Mouse (Mus musculus) forebrain, embryonic 12.5 days (tissue): ENCODE measurements at regions not wholly inside any gene's neighbourhood (a gene's known extent, or its start where the extent isn't known, plus 50 kb on each side); places are given as distances from the start of the nearest gene placed in this dataset.

Experiments used
- ATAC-seq: fragments of 200-750 bp; cut with Nextera tagmentation; 2 replicates; pipeline ENCODE4 v1.8.0; 2017; ENCODE audit warnings: moderate TSS enrichment; ENCODE audit not compliant: low FRiP score
- H3K27ac ChIP-seq: fragments of 300-500 bp; sonication (generic); 2 replicates; pipeline ENCODE4 v1.5.1; 2016; ENCODE audit warnings: mild to moderate bottlenecking
- H3K27me3 ChIP-seq: fragments of 300-500 bp; sonication (generic); 2 replicates; pipeline ENCODE4 v1.6.1; 2016; ENCODE audit warnings: mild to moderate bottlenecking
- H3K36me3 ChIP-seq: fragments of 300-500 bp; sonication (generic); replicated peaks from 2 replicates; pipeline ENCODE4 v1.6.1; 2016; ENCODE audit warnings: mild to moderate bottlenecking
- H3K4me1 ChIP-seq: fragments of 300-500 bp; sonication (generic); 2 replicates; pipeline ENCODE4 v1.6.1; 2016
- H3K4me2 ChIP-seq: fragments of 300-500 bp; sonication (generic); 2 replicates; pipeline ENCODE4 v1.6.1; 2016; ENCODE audit warnings: mild to moderate bottlenecking, moderate library complexity
- H3K4me3 ChIP-seq: fragments of 300-500 bp; sonication (generic); replicated peaks from 2 replicates; pipeline ENCODE4 v1.5.1; 2016; ENCODE audit warnings: mild to moderate bottlenecking
- H3K9ac ChIP-seq: fragments of 300-500 bp; sonication (generic); 2 replicates; pipeline ENCODE4 v1.6.1; 2016; ENCODE audit warnings: mild to moderate bottlenecking
- H3K9me3 ChIP-seq: fragments of 300-500 bp; sonication (generic); 2 replicates; pipeline ENCODE4 v1.6.1; 2016
- WGBS: fragments of 180-500 bp; shearing (Covaris S2); methylation state at CpG from one replicate; pipeline ENCODE4 v1.1.7; 2016; 5-methylcytosine and 5-hydroxymethylcytosine counted together

DNA sequence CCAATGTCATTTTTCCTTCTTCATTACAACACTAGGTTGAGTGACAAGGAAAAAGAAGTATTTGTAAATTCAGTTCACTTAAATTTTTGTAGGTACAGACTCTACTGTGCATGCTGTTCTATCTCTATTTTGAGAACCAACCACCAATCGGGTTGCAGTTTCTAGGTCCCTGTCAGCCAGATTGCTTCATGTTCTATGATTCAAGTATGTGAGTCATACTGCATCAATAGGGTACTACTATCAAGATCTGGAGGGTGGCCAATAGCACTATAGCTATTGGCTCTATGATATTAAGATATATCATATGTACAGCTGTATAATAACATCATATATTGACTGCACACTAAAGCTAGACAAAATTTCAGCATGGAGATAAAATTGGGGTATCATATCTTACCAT is 521.8 kb upstream of the C030005K15Rik start:
- Histone ChIP-seq H3K9ac (no peak overlapping the region), H3K4me3 (no peak overlapping the region), H3K36me3 (no peaks in the 10 kb centered on the region), H3K4me1 (no peaks in the 10 kb centered on the region), H3K4me2 (no peak overlapping the region), H3K9me3 (no peaks in the 10 kb centered on the region), H3K27me3 (no peaks in the 10 kb centered on the region), H3K27ac (no peak overlapping the region)
- no peak for ATAC-seq
- 85% methylated on average over 1 of the region's 1 CpGs for WGBS

- no peaks in the 10 kb centered on the region for H3K36me3 ChIP-seq
- 80% methylated on average over 4 of the region's 4 CpGs for WGBS
- no peak overlapping the region for H3K27ac ChIP-seq
- H3K9me3 ChIP-seq: no peaks in the 10 kb centered on the region
- ATAC-seq: no peak
- no peak overlapping the region for H3K9ac ChIP-seq
- H3K27me3 ChIP-seq: no peaks in the 10 kb centered on the region
- no peak overlapping the region for H3K4me3 ChIP-seq
- no peaks in the 10 kb centered on the region for H3K4me1 ChIP-seq
- no peak overlapping the region for H3K4me2 ChIP-seq
These were observed 531.6 kb upstream of the C030005K15Rik start for GRCm38 (mm10) chr10:98257980-98258707.

- 92% methylated on average over 4 of the region's 4 CpGs for WGBS
- H3K9me3 ChIP-seq: no peaks in the 10 kb centered on the region
- no peak overlapping the region for H3K9ac ChIP-seq
- H3K4me1 ChIP-seq: no peaks in the 10 kb centered on the region
- H3K27me3 ChIP-seq: no peaks in the 10 kb centered on the region
- no peak overlapping the region for H3K27ac ChIP-seq
- ATAC-seq: no peak
- H3K4me2 ChIP-seq: no peak overlapping the region
- H3K36me3 ChIP-seq: no peaks in the 10 kb centered on the region
- no peak overlapping the region for H3K4me3 ChIP-seq
These were observed 532.7 kb upstream of the C030005K15Rik start for GRCm38 (mm10) chr10:98259283-98259682.

DNA sequence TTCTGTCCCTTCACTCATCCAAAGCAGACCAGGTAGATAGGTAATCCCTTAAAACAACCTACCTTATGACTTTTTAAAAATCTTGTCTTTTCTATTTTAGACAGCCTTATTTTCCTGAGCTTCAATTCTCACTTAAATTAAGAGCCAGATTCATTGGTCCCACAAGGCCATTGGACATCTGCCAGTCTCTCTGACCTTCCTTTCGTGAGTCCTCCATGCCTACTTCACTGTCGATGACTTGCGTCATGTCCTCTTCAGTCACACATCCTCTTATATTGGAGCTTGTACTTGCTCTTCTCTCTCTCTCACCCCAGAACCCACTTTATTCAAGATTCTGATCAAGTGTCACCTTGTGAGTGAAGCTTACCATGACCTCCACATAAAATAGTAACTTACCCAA is 542.0 kb upstream of the C030005K15Rik start:
- Histone ChIP-seq H3K4me3 (no peak overlapping the region), H3K4me2 (no peak overlapping the region), H3K9ac (no peak overlapping the region), H3K4me1 (no peaks in the 10 kb centered on the region), H3K9me3 (no peaks in the 10 kb centered on the region), H3K27ac (no peak overlapping the region), H3K36me3 (no peaks in the 10 kb centered on the region), H3K27me3 (no peaks in the 10 kb centered on the region)
- 95% methylated on average over 3 of the region's 3 CpGs for WGBS
- ATAC-seq: no peak

GRCm38 (mm10) chr10:98291617-98292016 is 565.1 kb upstream of the C030005K15Rik start:
- Histone ChIP-seq H3K4me2 (no peak overlapping the region), H3K4me1 (no peaks in the 10 kb centered on the region), H3K9me3 (no peaks in the 10 kb centered on the region), H3K9ac (no peak overlapping the region), H3K27me3 (no peaks in the 10 kb centered on the region), H3K27ac (no peak overlapping the region), H3K4me3 (no peak overlapping the region), H3K36me3 (no peaks in the 10 kb centered on the region)
- 80% methylated on average over 4 of the region's 4 CpGs for WGBS
- no peak for ATAC-seq

- no peak overlapping the region for H3K27ac ChIP-seq
- H3K9ac ChIP-seq: no peak overlapping the region
- H3K4me2 ChIP-seq: no peak overlapping the region
- ATAC-seq: no peak
- no peaks in the 10 kb centered on the region for H3K9me3 ChIP-seq
- no peaks in the 10 kb centered on the region for H3K4me1 ChIP-seq
- H3K27me3 ChIP-seq: no peaks in the 10 kb centered on the region
- WGBS: 76% methylated on average over 2 of the region's 2 CpGs
- no peaks in the 10 kb centered on the region for H3K36me3 ChIP-seq
- H3K4me3 ChIP-seq: no peak overlapping the region
These were observed 565.6 kb upstream of the C030005K15Rik start for GRCm38 (mm10) chr10:98292140-98292539.

GRCm38 (mm10) chr10:98305667-98306066 is 579.1 kb upstream of the C030005K15Rik start:
- H3K9ac ChIP-seq: no peak overlapping the region
- ATAC-seq: no peak

GRCm38 (mm10) chr10:98309667-98310066 is 583.1 kb upstream of the C030005K15Rik start:
- Histone ChIP-seq H3K9ac (no peak overlapping the region), H3K27ac (no peak overlapping the region), H3K4me2 (no peak overlapping the region), H3K9me3 (no peaks in the 10 kb centered on the region), H3K36me3 (no peaks in the 10 kb centered on the region), H3K4me1 (no peaks in the 10 kb centered on the region), H3K4me3 (no peak overlapping the region), H3K27me3 (no peaks in the 10 kb centered on the region)
- ATAC-seq: no peak
- 84% methylated on average over 3 of the region's 3 CpGs for WGBS

More at GRCm38 (mm10) chr10:98305667-98306066, 579.1 kb upstream of the C030005K15Rik start:
- no peaks in the 10 kb centered on the region for H3K4me1 ChIP-seq
- no peak overlapping the region for H3K4me3 ChIP-seq
- H3K9me3 ChIP-seq: no peaks in the 10 kb centered on the region
- no peaks in the 10 kb centered on the region for H3K27me3 ChIP-seq
- H3K4me2 ChIP-seq: no peak overlapping the region
- no peak overlapping the region for H3K27ac ChIP-seq
- WGBS: 90% methylated on average over 1 of the region's 1 CpGs
- H3K36me3 ChIP-seq: no peaks in the 10 kb centered on the region

GRCm38 (mm10) chr10:98311403-98311802 is 584.8 kb upstream of the C030005K15Rik start:
- H3K4me3 ChIP-seq: no peak overlapping the region
- H3K4me1 ChIP-seq: no peaks in the 10 kb centered on the region
- H3K36me3 ChIP-seq: no peaks in the 10 kb centered on the region
- H3K27me3 ChIP-seq: no peaks in the 10 kb centered on the region
- no peak overlapping the region for H3K4me2 ChIP-seq
- no peaks in the 10 kb centered on the region for H3K9me3 ChIP-seq
- no peak for ATAC-seq
- no peak overlapping the region for H3K27ac ChIP-seq
- no peak overlapping the region for H3K9ac ChIP-seq

- Histone ChIP-seq H3K4me2 (no peak overlapping the region), H3K9ac (no peak overlapping the region), H3K27ac (no peak overlapping the region), H3K9me3 (no peaks in the 10 kb centered on the region), H3K4me3 (no peak overlapping the region), H3K27me3 (no peaks in the 10 kb centered on the region), H3K4me1 (no peaks in the 10 kb centered on the region), H3K36me3 (no peaks in the 10 kb centered on the region)
- 75% methylated on average over 2 of the region's 2 CpGs for WGBS
- no peak for ATAC-seq
These were observed 591.9 kb upstream of the C030005K15Rik start for GRCm38 (mm10) chr10:98318416-98318815.

GRCm38 (mm10) chr10:98323846-98324245 is 590.4 kb upstream of the Atp2b1 start:
- H3K4me1 ChIP-seq: no peaks in the 10 kb centered on the region
- WGBS: 80% methylated on average over 5 of the region's 5 CpGs
- ATAC-seq: no peak

DNA sequence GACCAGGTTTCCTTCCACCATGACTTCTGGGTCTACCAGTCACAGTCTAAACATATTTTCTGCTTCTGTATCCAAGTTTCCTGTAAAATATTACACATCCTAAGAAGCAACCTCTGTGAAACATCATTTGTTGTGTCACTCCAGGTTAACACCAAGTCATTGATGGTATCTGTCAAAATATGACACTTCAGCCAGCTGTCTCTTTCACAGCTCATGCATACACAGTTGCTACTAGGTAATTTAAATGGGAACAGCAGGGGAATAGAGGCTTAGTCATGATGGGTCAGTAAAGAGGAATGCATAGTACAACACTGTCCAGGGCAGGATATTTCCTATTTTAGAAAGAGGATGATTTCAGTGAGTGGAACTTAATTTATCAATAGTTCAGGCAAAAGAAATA is 589.6 kb upstream of the Atp2b1 start:
- H3K9ac ChIP-seq: no peak overlapping the region
- ATAC-seq: no peak

More at GRCm38 (mm10) chr10:98323846-98324245, 590.4 kb upstream of the Atp2b1 start:
- Histone ChIP-seq H3K27me3 (no peaks in the 10 kb centered on the region), H3K4me3 (no peak overlapping the region), H3K36me3 (no peaks in the 10 kb centered on the region), H3K27ac (no peak overlapping the region), H3K9me3 (no peaks in the 10 kb centered on the region), H3K9ac (no peak overlapping the region), H3K4me2 (no peak overlapping the region)

GRCm38 (mm10) chr10:98325720-98326119 is 588.5 kb upstream of the Atp2b1 start:
- Histone ChIP-seq H3K4me3 (no peak overlapping the region), H3K4me1 (no peaks in the 10 kb centered on the region), H3K4me2 (no peak overlapping the region), H3K9ac (no peak overlapping the region), H3K9me3 (no peaks in the 10 kb centered on the region), H3K27ac (no peak overlapping the region), H3K36me3 (no peaks in the 10 kb centered on the region), H3K27me3 (no peaks in the 10 kb centered on the region)
- ATAC-seq: no peak
- 84% methylated on average over 5 of the region's 5 CpGs for WGBS

More for the DNA sequence above, 589.6 kb upstream of the Atp2b1 start:
- no peak overlapping the region for H3K4me2 ChIP-seq
- H3K27ac ChIP-seq: no peak overlapping the region
- no peaks in the 10 kb centered on the region for H3K4me1 ChIP-seq
- H3K36me3 ChIP-seq: no peaks in the 10 kb centered on the region
- H3K4me3 ChIP-seq: no peak overlapping the region
- H3K27me3 ChIP-seq: no peaks in the 10 kb centered on the region
- no peaks in the 10 kb centered on the region for H3K9me3 ChIP-seq
